Mouse (Mus musculus): ENCODE data around the gene Prss46. TPM values are rescaled to one million over a fixed set of nuclear protein-coding genes. Genes with fewer than 3 reads are reported as not detected.
"Not testable (repeated sequence)": the region's sequence is repeated elsewhere in the genome, so short reads cannot be mapped to it uniquely, and the experiment has no call there.

Gene Prss46
- not detected in 2 replicates for polyA plus RNA-seq (2015; fragmentation: Nextera tagmentation; extraction: Ambion mirVana)

DNA sequence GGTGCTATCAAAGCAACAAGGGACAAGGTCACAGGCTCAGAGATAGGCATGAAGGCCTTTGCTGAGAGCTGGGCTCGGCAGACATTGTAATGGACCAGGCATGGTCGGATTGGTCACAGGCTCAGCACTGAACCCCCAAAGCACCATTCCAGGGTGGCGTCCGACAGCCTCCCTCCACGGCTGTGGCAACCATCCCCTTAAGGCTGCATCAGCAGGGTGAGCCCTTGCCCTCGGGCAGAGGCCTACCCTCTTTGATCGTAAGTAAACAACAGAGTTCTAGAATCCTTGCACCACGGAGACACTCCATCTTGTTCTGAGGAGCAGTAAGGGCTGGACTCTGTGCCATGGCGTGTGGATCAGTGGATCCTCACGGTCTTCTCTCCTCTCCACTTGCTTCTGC is at the start of gene Prss46:
Gene Prss46 (plus strand): TSS at position 301 of the 400 bp plus-strand sequence.
- 73% methylated on average over 10 of the region's 10 CpGs for WGBS
- no peaks in the 10 kb centered on the region for H3K27me3 ChIP-seq (replicated peaks)
- no peak for ATAC-seq (ENCODE audit: insufficient read depth, low FRiP score, low read depth)

DNA sequence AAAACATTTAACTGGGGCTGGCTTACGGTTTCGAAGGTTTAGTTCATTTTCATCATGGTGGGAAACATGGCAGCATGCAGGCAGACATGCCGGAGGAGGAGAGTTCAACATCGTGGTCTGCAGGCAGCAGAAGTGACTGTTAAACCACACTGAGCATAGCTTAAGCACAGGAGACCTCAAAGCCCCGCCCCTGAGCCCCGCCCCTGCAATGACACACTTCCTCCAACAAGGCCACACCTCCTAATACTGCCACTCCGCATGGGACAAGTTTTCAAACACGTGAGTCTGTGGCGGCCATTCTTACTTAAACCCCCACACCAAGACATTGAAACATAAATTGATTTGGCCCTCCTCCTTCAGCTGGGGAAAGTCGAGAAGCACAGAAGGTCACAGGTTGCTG is 47.3 kb upstream of the Prss46 start:
- Histone ChIP-seq H3K9ac (no peak overlapping the region), H3K4me1 (no peaks in the 10 kb centered on the region), H3K4me2 (no peak overlapping the region), H3K27me3 (replicated peaks) (no peaks in the 10 kb centered on the region), H3K27ac (no peak overlapping the region), H3K9me3 (no peaks in the 10 kb centered on the region), H3K4me3 (replicated peaks) (no peak overlapping the region), H3K36me3 (no peaks in the 10 kb centered on the region)
- no peak for ATAC-seq (ENCODE audit: insufficient read depth, low FRiP score, low read depth)
- 76% methylated on average over 10 of the region's 10 CpGs for WGBS

More for the DNA sequence above, at the start of gene Prss46:
- no peak within 1 kb of the TSS for H3K27ac ChIP-seq
- no peak within 1 kb of the TSS for H3K4me3 ChIP-seq (replicated peaks)
- H3K36me3 ChIP-seq = no peaks in the 10 kb centered on the region
- no peaks in the 10 kb centered on the region for H3K4me1 ChIP-seq
- no peaks in the 10 kb centered on the region for H3K9me3 ChIP-seq
- no peak within 1 kb of the TSS for H3K4me2 ChIP-seq
- H3K9ac ChIP-seq = no peak within 1 kb of the TSS

DNA sequence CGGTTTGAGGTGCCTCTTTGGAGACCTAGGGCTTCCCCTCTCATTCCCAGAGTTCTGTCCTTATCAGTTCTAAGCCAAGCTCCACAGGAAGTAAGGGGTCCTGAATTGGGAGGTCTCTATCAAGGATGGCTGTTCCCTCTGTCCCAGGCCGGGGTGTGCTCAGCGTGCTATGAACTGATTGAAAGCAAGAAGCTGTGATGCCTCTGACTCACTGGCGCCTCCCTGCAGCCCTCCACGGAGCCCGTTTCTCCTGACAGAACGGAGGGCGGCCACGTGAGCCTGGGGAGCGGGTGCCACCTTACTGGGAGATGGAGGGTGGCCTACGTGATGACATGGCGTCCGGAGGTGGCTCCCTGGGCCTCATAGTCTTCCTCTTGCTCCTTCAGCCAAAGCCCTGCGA is 46.4 kb upstream of the Prss46 start, which contains the start of gene Prss42:
Gene Prss42 (plus strand): TSS at position 301 of the 400 bp plus-strand sequence.
- WGBS = 91% methylated on average over 14 of the region's 14 CpGs
- no peak for ATAC-seq (ENCODE audit: insufficient read depth, low FRiP score, low read depth)
- no peaks in the 10 kb centered on the region for H3K9me3 ChIP-seq
- no peaks in the 10 kb centered on the region for H3K36me3 ChIP-seq
- no peak within 1 kb of the TSS for H3K9ac ChIP-seq
- H3K4me3 ChIP-seq (replicated peaks) = no peak within 1 kb of the TSS
- H3K27ac ChIP-seq = no peak within 1 kb of the TSS
- H3K4me1 ChIP-seq = no peaks in the 10 kb centered on the region
- H3K4me2 ChIP-seq = no peak within 1 kb of the TSS
- H3K27me3 ChIP-seq (replicated peaks) = no peaks in the 10 kb centered on the region

DNA sequence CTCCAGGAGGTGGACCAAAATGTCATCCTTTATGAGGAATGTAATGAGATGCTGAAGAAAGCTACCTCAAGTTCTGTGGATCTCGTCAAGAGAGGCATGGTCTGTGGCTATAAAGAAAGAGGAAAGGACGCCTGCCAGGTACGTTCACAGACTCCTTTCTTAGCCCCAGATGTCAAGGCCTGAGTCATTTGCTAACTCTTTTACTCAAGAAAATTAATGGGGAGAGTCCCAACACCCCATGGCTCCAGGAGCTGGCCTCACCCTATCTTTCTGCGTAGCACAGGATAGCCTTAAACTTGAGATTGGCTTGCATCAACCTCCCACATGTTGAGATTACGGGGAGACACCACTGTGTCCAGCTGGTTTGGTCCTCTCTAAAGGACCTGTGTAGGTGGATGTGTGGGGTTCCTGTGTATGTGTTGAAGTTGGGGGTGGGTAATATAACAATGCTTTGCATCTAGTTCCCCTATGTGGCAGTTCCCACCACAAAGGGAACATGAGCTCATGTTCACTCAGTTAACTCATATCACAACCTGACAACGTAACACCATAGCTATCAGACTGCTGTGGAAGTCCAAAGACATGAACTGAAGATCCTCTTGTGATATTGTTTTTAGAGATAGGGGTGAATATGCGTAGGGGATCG is 43.3 kb upstream of the Prss46 start:
- no peak overlapping the region for H3K4me3 ChIP-seq (replicated peaks)
- H3K4me2 ChIP-seq = no peak overlapping the region
- H3K9me3 ChIP-seq = no peaks in the 10 kb centered on the region
- H3K27ac ChIP-seq = no peak overlapping the region
- no peak for ATAC-seq (ENCODE audit: insufficient read depth, low FRiP score, low read depth)
- no peak overlapping the region for H3K9ac ChIP-seq
- H3K27me3 ChIP-seq (replicated peaks) = no peaks in the 10 kb centered on the region
- H3K4me1 ChIP-seq = no peaks in the 10 kb centered on the region
- 83% methylated on average over 8 of the region's 8 CpGs for WGBS
- H3K36me3 ChIP-seq = no peaks in the 10 kb centered on the region

DNA sequence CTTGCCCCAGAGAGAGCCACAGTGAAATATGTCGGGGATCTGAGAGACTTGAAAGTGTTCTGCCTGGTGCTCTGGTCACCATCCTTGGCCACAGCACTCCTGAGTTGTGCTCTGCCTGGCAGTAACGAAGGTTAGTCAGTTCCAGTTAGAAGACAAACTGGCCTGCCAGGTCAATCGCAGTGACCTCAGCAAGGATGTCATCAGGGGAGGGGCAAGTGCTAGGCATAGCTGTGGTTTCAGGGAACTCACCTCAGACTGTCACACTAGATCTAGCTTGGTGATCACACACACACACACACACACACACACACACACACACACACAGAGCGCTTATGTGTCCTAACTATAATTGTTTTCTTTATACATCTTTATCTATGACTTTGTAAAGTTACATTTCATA is 41.0 kb upstream of the Prss46 start:
- Histone ChIP-seq H3K9me3 (no peaks in the 10 kb centered on the region), H3K27me3 (replicated peaks) (no peaks in the 10 kb centered on the region), H3K4me2 (no peak overlapping the region), H3K36me3 (no peaks in the 10 kb centered on the region), H3K9ac (no peak overlapping the region), H3K27ac (no peak overlapping the region), H3K4me3 (replicated peaks) (no peak overlapping the region), H3K4me1 (no peaks in the 10 kb centered on the region)
- no peak for ATAC-seq (ENCODE audit: insufficient read depth, low FRiP score, low read depth)
- whole genome bisulfite sequencing = 59% methylated on average over 4 of the region's 4 CpGs

DNA sequence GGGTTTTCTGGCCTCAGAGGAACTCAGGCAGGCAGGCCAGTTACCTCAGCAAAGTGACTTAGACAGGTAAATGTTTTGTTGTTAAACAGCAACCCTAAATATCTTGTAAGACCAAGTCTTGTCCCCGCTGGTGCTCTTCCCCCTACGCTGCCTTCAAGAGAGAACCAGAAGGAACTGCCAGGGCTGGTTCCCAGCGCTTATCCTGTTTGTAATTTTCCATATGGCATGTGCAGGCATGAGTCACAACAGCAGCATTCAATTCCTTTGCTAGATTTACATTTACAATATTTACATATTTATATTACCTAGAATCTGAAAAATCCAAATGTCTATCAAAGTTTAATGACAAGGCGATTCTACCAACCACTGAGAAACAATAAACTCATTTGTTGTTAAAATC is 34.3 kb upstream of the Prss46 start:
- Histone ChIP-seq H3K4me2 (no peak overlapping the region), H3K27me3 (replicated peaks) (no peaks in the 10 kb centered on the region), H3K4me1 (no peaks in the 10 kb centered on the region), H3K9ac (no peak overlapping the region), H3K4me3 (replicated peaks) (no peak overlapping the region), H3K36me3 (no peaks in the 10 kb centered on the region), H3K27ac (no peak overlapping the region), H3K9me3 (no peaks in the 10 kb centered on the region)
- WGBS = 74% methylated on average over 4 of the region's 4 CpGs
- no peak for ATAC-seq (ENCODE audit: insufficient read depth, low FRiP score, low read depth)

DNA sequence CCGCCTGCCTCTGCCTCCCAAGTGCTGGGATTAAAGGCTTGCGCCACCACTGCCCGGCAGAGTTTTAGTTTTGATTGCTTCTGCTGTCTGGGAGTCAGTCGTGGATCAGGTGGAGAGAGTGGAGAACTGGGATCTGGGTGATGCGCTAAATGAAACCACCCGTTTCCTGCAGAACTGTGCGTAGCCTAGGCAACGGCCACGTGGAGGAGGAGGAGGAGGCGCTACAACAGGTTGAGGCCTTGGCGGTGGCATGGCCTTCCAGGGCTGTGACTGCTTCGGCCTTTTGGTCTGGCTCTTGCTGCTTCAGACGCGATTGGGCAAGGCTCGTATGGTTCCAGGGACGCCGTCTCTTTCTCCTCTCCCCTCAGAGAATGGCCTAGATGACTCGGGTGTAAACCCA is 30.5 kb upstream of the Prss46 start, which contains the start of gene Prss44:
Gene Prss44 (plus strand): TSS at position 206 of the 400 bp plus-strand sequence.
- Histone ChIP-seq H3K27ac (no peak within 1 kb of the TSS), H3K9ac (no peak within 1 kb of the TSS), H3K9me3 (no peaks in the 10 kb centered on the region), H3K4me1 (no peaks in the 10 kb centered on the region), H3K4me3 (replicated peaks) (no peak within 1 kb of the TSS), H3K27me3 (replicated peaks) (no peaks in the 10 kb centered on the region), H3K4me2 (no peak within 1 kb of the TSS), H3K36me3 (no peaks in the 10 kb centered on the region)
- no peak for ATAC-seq (ENCODE audit: insufficient read depth, low FRiP score, low read depth)
- WGBS = 57% methylated on average over 18 of the region's 18 CpGs

DNA sequence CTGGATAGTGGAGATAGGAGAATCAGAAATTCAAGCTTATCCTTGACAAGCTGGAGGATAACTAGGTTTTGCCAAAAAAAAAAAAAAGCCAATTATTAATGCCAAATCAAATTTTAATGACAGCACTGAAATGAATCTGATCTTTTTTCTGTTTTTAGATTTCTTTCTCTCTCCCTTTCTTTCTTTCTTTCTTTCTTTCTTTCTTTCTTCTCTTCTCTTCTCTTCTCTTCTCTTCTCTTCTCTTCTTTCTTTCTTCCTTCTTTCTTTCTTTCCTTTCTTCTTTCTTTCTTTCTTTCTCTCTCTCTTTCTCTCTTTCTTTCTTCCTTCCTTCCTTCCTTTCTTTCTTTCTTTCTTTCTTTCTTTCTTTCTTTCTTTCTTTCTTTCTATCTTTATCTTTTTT is 23.8 kb upstream of the Prss46 start:
- H3K4me1 ChIP-seq; H3K36me3 ChIP-seq; H3K4me3 ChIP-seq (replicated peaks); H3K9me3 ChIP-seq; H3K27ac ChIP-seq; H3K9ac ChIP-seq; ATAC-seq (ENCODE audit: insufficient read depth, low FRiP score, low read depth); H3K27me3 ChIP-seq (replicated peaks); H3K4me2 ChIP-seq: not testable (repeated sequence)

DNA sequence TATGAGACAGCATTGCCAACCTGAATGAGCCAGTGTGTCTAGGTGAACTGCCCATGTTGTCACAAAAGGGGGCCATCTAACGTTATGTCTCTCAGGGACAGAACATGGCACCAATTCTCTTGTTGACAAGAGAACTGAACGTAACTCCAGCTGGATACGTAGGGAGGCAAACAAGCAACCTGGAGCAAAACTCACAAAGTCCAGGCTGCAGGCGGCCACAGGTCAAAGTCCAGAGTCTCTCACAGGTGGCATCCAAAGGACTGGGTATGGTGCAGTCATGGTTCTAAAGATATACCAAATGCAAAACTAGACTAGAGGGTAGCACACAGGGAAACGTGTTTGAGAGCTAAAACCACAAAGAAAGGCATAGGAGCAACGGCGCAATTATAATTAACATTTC is 22.9 kb upstream of the Prss46 start:
- Histone ChIP-seq H3K4me3 (replicated peaks) (no peak overlapping the region), H3K4me1 (no peaks in the 10 kb centered on the region), H3K4me2 (no peak overlapping the region), H3K9ac (no peak overlapping the region), H3K36me3 (no peaks in the 10 kb centered on the region), H3K9me3 (no peaks in the 10 kb centered on the region), H3K27me3 (replicated peaks) (no peaks in the 10 kb centered on the region), H3K27ac (no peak overlapping the region)
- no peak for ATAC-seq (ENCODE audit: insufficient read depth, low FRiP score, low read depth)
- 75% methylated on average over 7 of the region's 7 CpGs for WGBS

DNA sequence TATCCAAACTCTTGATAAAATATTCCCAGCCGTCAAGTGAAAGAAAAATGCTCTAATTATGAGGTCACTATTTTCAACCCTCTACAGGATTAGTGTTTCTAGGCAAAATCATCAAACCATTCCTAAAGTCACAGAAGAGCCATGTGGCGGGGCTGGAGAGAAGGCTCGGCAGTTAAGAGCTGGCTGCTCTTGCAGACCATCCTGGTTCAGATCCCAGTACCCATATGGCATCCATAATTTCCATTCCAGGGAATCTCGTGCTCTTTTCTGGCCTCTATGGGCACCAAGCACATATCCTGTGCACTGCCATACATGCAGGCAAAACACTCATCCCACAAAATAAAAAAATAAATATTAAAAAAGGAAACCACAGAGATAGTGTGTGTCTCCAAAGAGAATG is 18.9 kb upstream of the Prss46 start:
- Histone ChIP-seq H3K4me2 (no peak overlapping the region), H3K36me3 (no peaks in the 10 kb centered on the region), H3K9me3 (no peaks in the 10 kb centered on the region), H3K4me3 (replicated peaks) (no peak overlapping the region), H3K4me1 (no peaks in the 10 kb centered on the region), H3K9ac (no peak overlapping the region), H3K27ac (no peak overlapping the region), H3K27me3 (replicated peaks) (no peaks in the 10 kb centered on the region)
- WGBS = 71% methylated on average over 4 of the region's 4 CpGs
- ATAC-seq (ENCODE audit: insufficient read depth, low FRiP score, low read depth) = no peak

DNA sequence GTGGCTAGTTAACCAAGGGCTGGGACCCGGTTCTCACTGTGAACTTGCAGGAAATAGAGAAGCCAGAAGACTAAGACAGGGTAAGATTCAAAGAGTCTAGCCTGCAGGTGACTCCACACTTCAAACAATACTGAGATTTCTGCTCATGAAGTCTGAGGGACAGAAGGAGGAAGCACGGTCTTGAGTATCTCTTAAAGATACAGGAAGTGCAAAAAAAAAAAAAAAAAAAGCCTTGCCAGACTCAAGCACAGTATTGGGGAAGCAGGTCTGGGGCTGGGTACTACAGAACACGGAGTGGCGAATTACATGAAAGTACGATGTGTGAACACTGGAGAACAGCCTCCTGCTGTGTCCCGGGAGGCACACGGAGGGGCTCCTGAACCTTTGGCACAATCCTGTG is 18.5 kb upstream of the Prss46 start:
- H3K4me3 ChIP-seq (replicated peaks) = no peak overlapping the region
- no peak for ATAC-seq (ENCODE audit: insufficient read depth, low FRiP score, low read depth)

DNA sequence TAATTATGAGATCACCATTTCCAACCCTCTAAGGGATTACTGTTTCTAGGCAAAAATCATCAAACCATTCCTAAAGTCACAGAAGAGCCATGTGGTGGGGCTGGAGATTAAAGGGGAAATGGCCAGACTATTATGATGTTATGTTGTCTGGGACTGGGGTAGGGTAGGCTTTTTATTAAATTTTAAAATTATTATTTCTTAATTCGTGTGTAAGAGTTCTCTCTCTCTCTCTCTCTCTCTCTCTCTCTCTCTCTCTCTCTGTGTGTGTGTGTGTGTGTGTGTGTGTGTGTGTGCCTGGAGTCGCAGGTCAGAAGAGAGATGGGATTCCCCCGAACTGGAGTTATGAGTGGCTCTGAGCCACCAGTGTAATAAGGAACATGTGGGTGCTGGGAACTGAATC is 17.9 kb upstream of the Prss46 start, which contains the start of gene Prss43:
Gene Prss43 (plus strand): TSS at position 301 of the 400 bp plus-strand sequence.
- no peaks in the 10 kb centered on the region for H3K9me3 ChIP-seq
- WGBS = 77% methylated on average over 3 of the region's 3 CpGs
- H3K36me3 ChIP-seq = no peaks in the 10 kb centered on the region
- no peak within 1 kb of the TSS for H3K27ac ChIP-seq
- ATAC-seq (ENCODE audit: insufficient read depth, low FRiP score, low read depth) = no peak
- H3K4me1 ChIP-seq = no peaks in the 10 kb centered on the region
- H3K4me3 ChIP-seq (replicated peaks) = no peak within 1 kb of the TSS
- H3K4me2 ChIP-seq = no peak within 1 kb of the TSS
- no peak within 1 kb of the TSS for H3K9ac ChIP-seq
- no peaks in the 10 kb centered on the region for H3K27me3 ChIP-seq (replicated peaks)

More for the DNA sequence above, 18.5 kb upstream of the Prss46 start:
- 60% methylated on average over 7 of the region's 7 CpGs for WGBS
- Histone ChIP-seq H3K9ac (no peak overlapping the region), H3K27ac (no peak overlapping the region), H3K4me2 (no peak overlapping the region), H3K36me3 (no peaks in the 10 kb centered on the region), H3K4me1 (no peaks in the 10 kb centered on the region), H3K27me3 (replicated peaks) (no peaks in the 10 kb centered on the region), H3K9me3 (no peaks in the 10 kb centered on the region)

DNA sequence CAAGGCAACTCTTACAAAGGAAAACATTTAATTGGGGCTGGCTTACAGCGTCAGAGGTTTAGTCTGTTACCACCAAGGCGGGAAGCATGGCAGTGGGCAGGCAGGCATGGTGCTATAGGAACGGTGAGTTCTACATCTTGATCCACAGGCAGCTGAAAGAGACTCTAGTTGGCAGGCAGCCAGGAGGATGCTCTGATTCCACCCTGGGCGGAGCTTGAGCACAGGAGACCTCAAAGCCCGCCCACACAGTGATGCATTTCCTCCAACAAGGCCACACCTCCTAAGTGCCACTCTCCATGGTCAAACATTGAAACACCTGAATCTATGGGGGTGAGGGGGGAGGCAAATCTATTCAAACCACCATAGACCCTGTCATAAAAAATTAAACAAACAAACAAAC is 11.3 kb upstream of the Prss46 start:
- no peak overlapping the region for H3K9ac ChIP-seq
- no peaks in the 10 kb centered on the region for H3K4me1 ChIP-seq
- H3K4me2 ChIP-seq = no peak overlapping the region

More for the DNA sequence above, 11.3 kb upstream of the Prss46 start:
- no peak overlapping the region for H3K4me3 ChIP-seq (replicated peaks)
- H3K27ac ChIP-seq = no peak overlapping the region
- H3K27me3 ChIP-seq (replicated peaks) = no peaks in the 10 kb centered on the region
- no peaks in the 10 kb centered on the region for H3K9me3 ChIP-seq
- WGBS = 74% methylated on average over 5 of the region's 5 CpGs
- ATAC-seq (ENCODE audit: insufficient read depth, low FRiP score, low read depth) = no peak
- no peaks in the 10 kb centered on the region for H3K36me3 ChIP-seq

Measured in stomach, embryonic 15.5 days (tissue).